Mouse (Mus musculus): ENCODE measurements around the gene Katnb1.

- TF ChIP-seq CTCF (IDR thresholded peaks at IDR 0.05; ENCODE audit: low read depth) (no peak), EP300 (IDR thresholded peaks at IDR 0.05; ENCODE audit: low read depth) (no peak)
Measured at GRCm38 (mm10) chr8:95131983-95132382, 51.0 kb downstream of the Katnb1 start.

All from liver, postnatal 0 days (tissue).